Mouse (Mus musculus) MEL (cell line): ENCODE data around the gene U2af2. TPM values are rescaled to one million over a fixed set of nuclear protein-coding genes. Genes with fewer than 3 reads are reported as not detected.

Experiments
- DNase-seq: peaks from one replicate; pipeline ENCODE4 v3.0.0; 2011; ENCODE audit warnings: low read depth, low spot score
- H3K27ac ChIP-seq: 2 replicates; pipeline ENCODE4 v1.5.1; 2012; ENCODE audit warnings: low read depth, mild to moderate bottlenecking, control low read depth, low read length, moderate library complexity; ENCODE audit not compliant: control insufficient read depth
- H3K27me3 ChIP-seq, 2 experiments: fragments of 150-350 bp in 1 of 2; sonication (generic) in 1 of 2; 2 replicates each; pipeline ENCODE4 v1.6.1; 2012; ENCODE audit warnings: low read length in 2 of 2, mild to moderate bottlenecking in 2 of 2, improper control_type of control experiment in 1 of 2, moderate library complexity in 1 of 2; ENCODE audit not compliant: insufficient read depth in 2 of 2, control insufficient read depth in 1 of 2
- H3K36me3 ChIP-seq, 2 experiments: 2 replicates each; pipeline ENCODE4 v1.6.1; 2012 to 2014; ENCODE audit warnings: low read length in 2 of 2, improper control_type of control experiment in 1 of 2, inconsistent platforms in 1 of 2, mild to moderate bottlenecking in 1 of 2; ENCODE audit not compliant: insufficient read depth in 2 of 2, control insufficient read depth in 1 of 2
- H3K4me1 ChIP-seq, 2 experiments: fragments of 150-350 bp in 1 of 2; sonication (generic) in 1 of 2; 2 replicates each; pipeline ENCODE4 v1.6.1; 2012; ENCODE audit warnings: low read length in 2 of 2, improper control_type of control experiment in 1 of 2, mild to moderate bottlenecking in 1 of 2; ENCODE audit not compliant: insufficient read depth in 2 of 2, control insufficient read depth in 1 of 2
- H3K4me3 ChIP-seq, 2 experiments: fragments of 150-350 bp in 1 of 2; sonication (generic) in 1 of 2; 2 replicates each; pipeline ENCODE4 v1.5.1; 2012; ENCODE audit warnings: low read depth in 2 of 2, low read length in 2 of 2, mild to moderate bottlenecking in 2 of 2, moderate library complexity in 2 of 2, control low read depth in 1 of 2, improper control_type of control experiment in 1 of 2; ENCODE audit not compliant: control insufficient read depth in 1 of 2, insufficient read depth in 1 of 2
- H3K79me2 ChIP-seq: 2 replicates; pipeline ENCODE4 v1.6.1; 2012; ENCODE audit warnings: mild to moderate bottlenecking, low read length, moderate library complexity; ENCODE audit not compliant: control insufficient read depth, poor library complexity, insufficient read depth
- H3K9ac ChIP-seq: 2 replicates; pipeline ENCODE4 v1.6.1; 2012; ENCODE audit warnings: low read depth, mild to moderate bottlenecking, control low read depth, low read length, moderate library complexity; ENCODE audit not compliant: control insufficient read depth, poor library complexity, severe bottlenecking
- H3K9me3 ChIP-seq: fragments of 150-350 bp; sonication (generic); replicated peaks from 2 replicates; pipeline ENCODE4 v1.6.1; 2012; ENCODE audit warnings: mild to moderate bottlenecking, low read length, improper control_type of control experiment, moderate library complexity; ENCODE audit not compliant: insufficient read depth
- CTCF ChIP-seq, 3 experiments: IDR thresholded peaks in 2 of 3; conservative IDR thresholded peaks in 1 of 3; 2 replicates each; pipeline ENCODE4 v1.5.1; 2011 to 2012; ENCODE audit warnings: low read length in 3 of 3, low read depth in 2 of 3, mild to moderate bottlenecking in 2 of 3, improper control_type of control experiment in 1 of 3, inconsistent platforms in 1 of 3, mixed read lengths in 1 of 3, moderate library complexity in 1 of 3; ENCODE audit not compliant: control insufficient read depth in 1 of 3, insufficient read depth in 1 of 3, poor library complexity in 1 of 3, severe bottlenecking in 1 of 3
- EP300 ChIP-seq, 2 experiments: IDR thresholded peaks; 2 replicates each; pipeline ENCODE4 v1.6.1; 2011; ENCODE audit warnings: improper control_type of control experiment in 2 of 2, low read length in 2 of 2, low read depth in 1 of 2, mild to moderate bottlenecking in 1 of 2
- ETS1 ChIP-seq: IDR thresholded peaks from 2 replicates; pipeline ENCODE4 v1.6.1; 2012; ENCODE audit warnings: low read depth, mild to moderate bottlenecking, inconsistent platforms, low read length, improper control_type of control experiment, moderate library complexity
- KAT2A ChIP-seq: conservative IDR thresholded peaks from 2 replicates; pipeline ENCODE4 v1.6.1; 2012; ENCODE audit warnings: low read depth, low read length, improper control_type of control experiment, inconsistent platforms
- MAFK ChIP-seq: IDR thresholded peaks from 2 replicates; pipeline ENCODE4 v1.6.1; 2011; ENCODE audit warnings: low read depth, mild to moderate bottlenecking, low read length, improper control_type of control experiment, borderline replicate concordance
- MEF2A ChIP-seq: IDR thresholded peaks from 2 replicates; pipeline ENCODE4 v1.6.1; 2014; ENCODE audit warnings: low read depth, mild to moderate bottlenecking, inconsistent platforms, low read length, improper control_type of control experiment; ENCODE audit not compliant: poor library complexity, insufficient replicate concordance, severe bottlenecking; ENCODE audit errors: extremely low read depth
- MXI1 ChIP-seq: IDR thresholded peaks from 2 replicates; pipeline ENCODE4 v1.6.1; 2011; ENCODE audit warnings: mild to moderate bottlenecking, low read depth, low read length, improper control_type of control experiment
- NELFE ChIP-seq: IDR thresholded peaks from 2 replicates; pipeline ENCODE4 v1.6.1; 2011; ENCODE audit warnings: low read depth, low read length, improper control_type of control experiment
- POLR2AphosphoS2 ChIP-seq: IDR thresholded peaks from 2 replicates; pipeline ENCODE4 v1.6.1; 2011; ENCODE audit warnings: low read length, improper control_type of control experiment
- POLR2AphosphoS5 ChIP-seq: IDR thresholded peaks from 2 replicates; pipeline ENCODE4 v1.6.1; 2012; ENCODE audit warnings: low read depth, borderline replicate concordance, mild to moderate bottlenecking, inconsistent platforms, low read length, moderate library complexity, mixed read lengths
- RAD21 ChIP-seq: IDR thresholded peaks from 2 replicates; pipeline ENCODE4 v1.6.1; 2011; ENCODE audit warnings: mild to moderate bottlenecking, low read depth, low read length, improper control_type of control experiment
- RCOR1 ChIP-seq: IDR thresholded peaks from 2 replicates; pipeline ENCODE4 v1.6.1; 2012; ENCODE audit warnings: low read depth, mild to moderate bottlenecking, inconsistent platforms, low read length, improper control_type of control experiment
- SIN3A ChIP-seq: IDR thresholded peaks from 2 replicates; pipeline ENCODE4 v1.6.1; 2012; ENCODE audit warnings: low read length, improper control_type of control experiment, inconsistent platforms
- SMC3 ChIP-seq: IDR thresholded peaks from 2 replicates; pipeline ENCODE4 v1.6.1; 2011; ENCODE audit warnings: low read depth, low read length, improper control_type of control experiment
- TAL1 ChIP-seq: IDR thresholded peaks from 2 replicates; pipeline ENCODE4 v1.6.1; 2012; ENCODE audit warnings: mild to moderate bottlenecking, inconsistent platforms, low read length, moderate library complexity, mixed read lengths
- TBP ChIP-seq: IDR thresholded peaks from 2 replicates; pipeline ENCODE4 v1.8.0; 2011; ENCODE audit warnings: low read depth, low read length, improper control_type of control experiment
- TCF12 ChIP-seq: IDR thresholded peaks from 2 replicates; pipeline ENCODE4 v1.6.1; 2014; ENCODE audit warnings: low read depth, mild to moderate bottlenecking, inconsistent platforms, low read length, improper control_type of control experiment, moderate library complexity
- USF1 ChIP-seq: IDR thresholded peaks from 2 replicates; pipeline ENCODE4 v1.6.1; 2014; ENCODE audit warnings: low read depth, mild to moderate bottlenecking, inconsistent platforms, low read length, improper control_type of control experiment, moderate library complexity
- ZC3H11A ChIP-seq: IDR thresholded peaks from 2 replicates; pipeline ENCODE4 v1.6.1; 2012; ENCODE audit warnings: low read depth, mild to moderate bottlenecking, inconsistent platforms, low read length, improper control_type of control experiment
- ZMIZ1 ChIP-seq: IDR thresholded peaks from 2 replicates; pipeline ENCODE4 v1.6.1; 2012; ENCODE audit warnings: low read depth, mild to moderate bottlenecking, inconsistent platforms, low read length, improper control_type of control experiment, moderate library complexity
- ZNF384 ChIP-seq: IDR thresholded peaks from 2 replicates; pipeline ENCODE4 v1.6.1; 2012; ENCODE audit warnings: low read depth, mild to moderate bottlenecking, inconsistent platforms, low read length, improper control_type of control experiment
- polyA plus RNA-seq, 2 experiments: library from polyadenylated mRNA; stranded (reverse) in 1 of 2; unstranded in 1 of 2; fragments of >175 nt in 1 of 2; fragments of >200 nt in 1 of 2; gene quantifications; 2 replicates each; pipeline versions ENCODE4 v1.2.1 to v1.2.4; 2012; ENCODE audit warnings: low replicate concordance in 2 of 2, low read depth in 1 of 2; ENCODE audit not compliant: insufficient read length in 2 of 2, insufficient read depth in 1 of 2, missing spikeins in 1 of 2
- total RNA-seq: library from RNA; depleted of rRNA; stranded (reverse); fragments of 300-350 nt; gene quantifications from 2 replicates; pipeline ENCODE4 v1.2.3, GENCODE M21; 2012

U2af2 gene
- total and polyA plus RNA-seq, 3 experiments, result 311 to 491 (median 477) TPM

DNA sequence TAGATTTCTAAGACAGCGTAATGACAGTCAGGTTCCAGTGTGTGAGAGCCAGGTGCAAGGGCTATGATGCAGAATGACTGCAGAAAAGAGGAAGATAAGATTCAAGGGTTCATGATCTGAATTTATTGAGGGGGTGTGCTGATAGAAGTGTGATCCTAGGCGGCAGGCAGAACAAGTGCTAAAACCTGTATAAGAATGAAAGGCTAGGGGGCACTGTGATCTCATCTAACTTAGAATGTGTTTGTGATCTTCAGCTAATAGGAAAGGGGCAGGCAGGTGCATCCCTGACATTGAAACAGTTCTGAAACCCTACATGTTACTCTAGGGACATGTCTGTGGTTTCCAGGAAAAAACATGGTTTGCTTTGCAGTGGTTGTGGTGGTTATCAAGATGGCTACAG is 15.8 kb upstream of the U2af2 start:
- Histone ChIP-seq H3K36me3 (no peaks in the 10 kb centered on the region), H3K27ac (no peak overlapping the region), H3K9ac (no peak overlapping the region), H3K4me3 (no peak overlapping the region), H3K27me3 (no peaks in the 10 kb centered on the region), H3K9me3 (no peaks in the 10 kb centered on the region), H3K4me1 (no peaks in the 10 kb centered on the region), H3K79me2 (no peaks in the 10 kb centered on the region)
- no peak for DNase-seq
- TF ChIP-seq USF1 (no peak), CTCF (IDR thresholded peaks at IDR 0.05 in 2 of 3, conservative IDR thresholded peaks at IDR 0.05 in 1 of 3; ENCODE audit: control insufficient read depth in 1 of 3, insufficient read depth in 1 of 3, low read depth in 2 of 3, low read length in 3 of 3, poor library complexity in 1 of 3, severe bottlenecking in 1 of 3) (peak in 2 of 3 experiments; percentile 7 to 31; a peak in 2 of 6 replicates), RAD21 (peak; percentile 20)

DNA sequence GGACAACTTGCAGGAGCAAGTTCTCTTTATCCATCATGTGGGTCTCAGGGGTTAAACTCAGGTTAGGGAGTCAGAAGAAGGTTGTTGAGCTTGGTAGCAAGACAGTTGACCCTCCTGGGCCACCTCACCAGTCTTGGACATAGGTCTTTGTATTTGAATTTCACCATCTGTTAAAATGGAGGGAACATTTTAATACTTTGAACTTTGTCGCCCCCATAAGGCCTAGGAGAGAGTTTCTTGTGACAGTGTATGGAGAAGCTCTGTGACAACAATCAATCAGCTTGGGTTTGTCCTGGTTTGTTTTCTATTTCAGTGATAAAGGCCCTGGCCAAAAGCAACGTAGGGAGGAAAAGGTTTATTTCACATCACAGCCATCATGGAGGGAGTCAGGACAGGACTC is 14.6 kb upstream of the U2af2 start:
- Histone ChIP-seq H3K36me3 (no peaks in the 10 kb centered on the region), H3K9ac (no peak overlapping the region), H3K27me3 (no peaks in the 10 kb centered on the region), H3K9me3 (no peaks in the 10 kb centered on the region), H3K79me2 (no peaks in the 10 kb centered on the region), H3K27ac (no peak overlapping the region), H3K4me3 (no peak overlapping the region), H3K4me1 (no peaks in the 10 kb centered on the region)
- TF ChIP-seq ZC3H11A (peak; percentile 46), RAD21 (peak; percentile 86), NELFE (no peak), SIN3A (no peak), MEF2A (no peak), MXI1 (no peak), RCOR1 (no peak), ETS1 (no peak), MAFK (no peak), SMC3 (peak; percentile 65), EP300 (IDR thresholded peaks at IDR 0.05; ENCODE audit: low read depth in 1 of 2, low read length in 2 of 2) (no peak), TBP (no peak), POLR2AphosphoS2 (no peak), TAL1 (no peak), TCF12 (no peak), POLR2AphosphoS5 (no peak), KAT2A (no peak), ZNF384 (no peak), ZMIZ1 (no peak), CTCF (IDR thresholded peaks at IDR 0.05 in 2 of 3, conservative IDR thresholded peaks at IDR 0.05 in 1 of 3; ENCODE audit: control insufficient read depth in 1 of 3, insufficient read depth in 1 of 3, low read depth in 2 of 3, low read length in 3 of 3, poor library complexity in 1 of 3, severe bottlenecking in 1 of 3) (peak in 2 of 3 experiments; percentile 37 to 79; a peak in 3 of 6 replicates)
- peak; percentile 64 for DNase-seq
